Comparison of ENCODE assay signal across 21 mouse cellular contexts in genomic region chr5:90819756-90820155, GRCm38 (mm10). TPM values are rescaled to one million over a fixed set of nuclear protein-coding genes. Genes with fewer than 3 reads are reported as not detected.
"Had no signal": no experiment of that assay in that cellular context is flagged by ENCODE, and none has a peak within 500 bp of the region (broad histone marks: within the 10 kb centered on the region; RNA-seq: fewer than 3 reads in every experiment).

No protein-coding gene starts in this region.

- H3K9me3 ChIP-seq: midbrain, embryonic 10.5 days; neural tube, embryonic 12.5 days had no signal

- H3K27me3 ChIP-seq: neural tube, embryonic 12.5 days had no signal

- H3K36me3 ChIP-seq: midbrain, embryonic 10.5 days; neural tube, embryonic 12.5 days had no signal

- H3K27ac ChIP-seq: kidney, postnatal 0 days; layer of hippocampus, adult 2 months; liver, embryonic 14.5 days; midbrain, embryonic 10.5 days; neural tube, embryonic 12.5 days had no signal

- H3K9ac ChIP-seq: liver, embryonic 14.5 days; neural tube, embryonic 12.5 days had no signal

- H3K4me2 ChIP-seq: neural tube, embryonic 12.5 days had no signal

- H3K4me1 ChIP-seq: midbrain, embryonic 10.5 days; neural tube, embryonic 12.5 days had no signal

- H3K4me3 ChIP-seq: layer of hippocampus, adult 2 months; midbrain, embryonic 10.5 days; myocyte; neural tube, embryonic 12.5 days had no signal

- DNase-seq: kidney, adult 11 months; kidney, adult 9 months; kidney, postnatal 36 days; left cerebral cortex, postnatal 4 days; liver; midbrain, embryonic 14.5 days; right cerebral cortex, postnatal 4 days; spleen, adult 18-20 months; thymus, adult 18-20 months; thymus, postnatal 14 days had no signal

RNA-seq across cellular contexts. Expression of gene Cxcl15, which starts 25.4 kb away (rescaled TPM):
- total RNA-seq: layer of hippocampus, adult 2 months; layer of hippocampus, postnatal 10 days; left cerebral cortex, postnatal 4 days; megakaryocyte, adult 5-6 weeks; neutrophil, adult 5-6 weeks had no signal
- polyA plus RNA-seq: liver, embryonic 14.5 days; midbrain, embryonic 10.5 days; midbrain, embryonic 14.5 days; myocyte; neural tube, embryonic 12.5 days had no signal

RNA-seq across cellular contexts. Expression of gene Cxcl3, which starts 33.9 kb away (rescaled TPM):
- total RNA-seq: layer of hippocampus, adult 2 months; layer of hippocampus, postnatal 10 days; left cerebral cortex, postnatal 4 days; megakaryocyte, adult 5-6 weeks had no signal
- polyA plus RNA-seq: intestine, embryonic 14.5 days; midbrain, embryonic 10.5 days; midbrain, embryonic 14.5 days; myocyte; neural tube, embryonic 12.5 days; stomach, embryonic 14.5 days had no signal

RNA-seq across cellular contexts. Expression of gene Pf4, which starts 47.5 kb away (rescaled TPM):
- polyA plus RNA-seq: myocyte had no signal

RNA-seq across cellular contexts. Expression of gene Ppbp, which starts 51.4 kb away (rescaled TPM):
- total RNA-seq: layer of hippocampus, postnatal 10 days had no signal
